Mouse (Mus musculus): ENCODE results near the gene Fibp.

GRCm38 (mm10) chr19:5512091-5513004, 51.9 kb downstream of the Fibp start:
- no peak for TF ChIP-seq CTCF (IDR thresholded peaks at IDR 0.05)
- TF ChIP-seq EP300 (IDR thresholded peaks at IDR 0.05): no peak
